Mouse (Mus musculus) forebrain, embryonic 12.5 days (tissue): ENCODE measurements at regions not wholly inside any gene's neighbourhood (a gene's known extent, or its start where the extent isn't known, plus 50 kb on each side); places are given as distances from the start of the nearest gene placed in this dataset.

ENCODE experiments used
- ATAC-seq: fragments of 200-750 bp; cut with Nextera tagmentation; 2 replicates; pipeline ENCODE4 v1.8.0; 2017; ENCODE audit warnings: moderate TSS enrichment; ENCODE audit not compliant: low FRiP score
- H3K27ac ChIP-seq: fragments of 300-500 bp; sonication (generic); 2 replicates; pipeline ENCODE4 v1.5.1; 2016; ENCODE audit warnings: mild to moderate bottlenecking
- H3K27me3 ChIP-seq: fragments of 300-500 bp; sonication (generic); 2 replicates; pipeline ENCODE4 v1.6.1; 2016; ENCODE audit warnings: mild to moderate bottlenecking
- H3K36me3 ChIP-seq: fragments of 300-500 bp; sonication (generic); replicated peaks from 2 replicates; pipeline ENCODE4 v1.6.1; 2016; ENCODE audit warnings: mild to moderate bottlenecking
- H3K4me1 ChIP-seq: fragments of 300-500 bp; sonication (generic); 2 replicates; pipeline ENCODE4 v1.6.1; 2016
- H3K4me2 ChIP-seq: fragments of 300-500 bp; sonication (generic); 2 replicates; pipeline ENCODE4 v1.6.1; 2016; ENCODE audit warnings: mild to moderate bottlenecking, moderate library complexity
- H3K4me3 ChIP-seq: fragments of 300-500 bp; sonication (generic); replicated peaks from 2 replicates; pipeline ENCODE4 v1.5.1; 2016; ENCODE audit warnings: mild to moderate bottlenecking
- H3K9ac ChIP-seq: fragments of 300-500 bp; sonication (generic); 2 replicates; pipeline ENCODE4 v1.6.1; 2016; ENCODE audit warnings: mild to moderate bottlenecking
- H3K9me3 ChIP-seq: fragments of 300-500 bp; sonication (generic); 2 replicates; pipeline ENCODE4 v1.6.1; 2016
- WGBS: fragments of 180-500 bp; shearing (Covaris S2); methylation state at CpG from one replicate; pipeline ENCODE4 v1.1.7; 2016; 5-methylcytosine and 5-hydroxymethylcytosine counted together

GRCm38 (mm10) chr3:52662164-52662908 is 354.7 kb downstream of the Cog6 start:
- ATAC-seq: no peak
- H3K4me1 ChIP-seq: peaks cover 8% of the 10 kb centered on the region

GRCm38 (mm10) chr3:52653006-52653405 is 364.0 kb downstream of the Cog6 start:
- Histone ChIP-seq H3K9ac (no peak overlapping the region), H3K36me3 (no peaks in the 10 kb centered on the region), H3K4me2 (no peak overlapping the region), H3K4me1 (no peaks in the 10 kb centered on the region), H3K9me3 (no peaks in the 10 kb centered on the region), H3K4me3 (no peak overlapping the region), H3K27me3 (no peaks in the 10 kb centered on the region), H3K27ac (no peak overlapping the region)
- 91% methylated on average over 5 of the region's 5 CpGs for WGBS
- ATAC-seq: no peak

More at GRCm38 (mm10) chr3:52662164-52662908, 354.7 kb downstream of the Cog6 start:
- H3K9me3 ChIP-seq: no peaks in the 10 kb centered on the region
- WGBS: 81% methylated on average over 15 of the region's 15 CpGs
- no peak overlapping the region for H3K9ac ChIP-seq
- no peak overlapping the region for H3K4me3 ChIP-seq
- no peak overlapping the region for H3K27ac ChIP-seq
- no peaks in the 10 kb centered on the region for H3K36me3 ChIP-seq
- peaks cover 2% of the 10 kb centered on the region; the same call in 1 of the 2 replicates for H3K27me3 ChIP-seq
- no peak overlapping the region for H3K4me2 ChIP-seq

- Histone ChIP-seq H3K9me3 (no peaks in the 10 kb centered on the region), H3K27me3 (no peaks in the 10 kb centered on the region), H3K27ac (no peak overlapping the region), H3K4me1 (no peaks in the 10 kb centered on the region), H3K4me3 (no peak overlapping the region), H3K36me3 (no peaks in the 10 kb centered on the region), H3K9ac (no peak overlapping the region), H3K4me2 (no peak overlapping the region)
- 91% methylated on average over 2 of the region's 2 CpGs for WGBS
- ATAC-seq: no peak
Observed at GRCm38 (mm10) chr3:52652476-52652870, 364.6 kb downstream of the Cog6 start.

GRCm38 (mm10) chr3:52651862-52652475 is 365.1 kb downstream of the Cog6 start:
- no peaks in the 10 kb centered on the region for H3K27me3 ChIP-seq
- no peak overlapping the region for H3K27ac ChIP-seq
- H3K4me2 ChIP-seq: no peak overlapping the region
- no peaks in the 10 kb centered on the region for H3K4me1 ChIP-seq
- no peak overlapping the region for H3K4me3 ChIP-seq
- ATAC-seq: no peak
- no peaks in the 10 kb centered on the region for H3K36me3 ChIP-seq
- no peaks in the 10 kb centered on the region for H3K9me3 ChIP-seq
- H3K9ac ChIP-seq: no peak overlapping the region
- 85% methylated on average over 7 of the region's 7 CpGs for WGBS

- Histone ChIP-seq H3K4me2 (no peak overlapping the region), H3K4me1 (peaks cover 2% of the 10 kb centered on the region), H3K9me3 (no peaks in the 10 kb centered on the region), H3K27me3 (no peaks in the 10 kb centered on the region), H3K36me3 (no peaks in the 10 kb centered on the region), H3K4me3 (no peak overlapping the region), H3K27ac (no peak overlapping the region), H3K9ac (no peak overlapping the region)
- WGBS: 92% methylated on average over 3 of the region's 3 CpGs
- ATAC-seq: no peak
Observed at GRCm38 (mm10) chr3:52650071-52650470, 367.0 kb downstream of the Cog6 start.

GRCm38 (mm10) chr3:52648836-52649500 is 368.1 kb downstream of the Cog6 start:
- Histone ChIP-seq H3K4me1 (peaks cover 13% of the 10 kb centered on the region), H3K9ac (no peak overlapping the region), H3K27ac (no peak overlapping the region), H3K27me3 (no peaks in the 10 kb centered on the region), H3K4me2 (no peak overlapping the region), H3K36me3 (no peaks in the 10 kb centered on the region), H3K4me3 (no peak overlapping the region), H3K9me3 (no peaks in the 10 kb centered on the region)
- 85% methylated on average over 4 of the region's 4 CpGs for WGBS
- ATAC-seq: no peak

GRCm38 (mm10) chr3:52647900-52648299 is 369.1 kb downstream of the Cog6 start:
- 93% methylated on average over 5 of the region's 5 CpGs for WGBS
- no peak for ATAC-seq
- Histone ChIP-seq H3K9me3 (no peaks in the 10 kb centered on the region), H3K4me2 (no peak overlapping the region), H3K9ac (no peak overlapping the region), H3K27me3 (no peaks in the 10 kb centered on the region), H3K4me3 (no peak overlapping the region), H3K27ac (no peak overlapping the region), H3K4me1 (peaks cover 24% of the 10 kb centered on the region), H3K36me3 (no peaks in the 10 kb centered on the region)

GRCm38 (mm10) chr3:52647161-52647692 is 369.8 kb downstream of the Cog6 start:
- ATAC-seq: no peak
- 76% methylated on average over 10 of the region's 10 CpGs for WGBS
- no peak overlapping the region for H3K9ac ChIP-seq
- no peak overlapping the region for H3K4me2 ChIP-seq
- no peak overlapping the region for H3K4me3 ChIP-seq
- no peaks in the 10 kb centered on the region for H3K36me3 ChIP-seq
- no peaks in the 10 kb centered on the region for H3K9me3 ChIP-seq
- H3K27me3 ChIP-seq: no peaks in the 10 kb centered on the region
- peaks cover 24% of the 10 kb centered on the region for H3K4me1 ChIP-seq
- no peak overlapping the region for H3K27ac ChIP-seq

GRCm38 (mm10) chr3:52645156-52645555 is 371.9 kb downstream of the Cog6 start:
- H3K36me3 ChIP-seq: no peaks in the 10 kb centered on the region
- 0 out of 2 replicates have a peak, but pooled peaks cover 5% of the 10 kb centered on the region for H3K27me3 ChIP-seq
- no peak overlapping the region for H3K27ac ChIP-seq
- H3K4me1 ChIP-seq: peaks cover 31% of the 10 kb centered on the region
- H3K4me3 ChIP-seq: no peak overlapping the region
- no peak for ATAC-seq
- H3K9ac ChIP-seq: no peak overlapping the region
- H3K9me3 ChIP-seq: no peaks in the 10 kb centered on the region
- H3K4me2 ChIP-seq: no peak overlapping the region
- 46% methylated on average over 12 of the region's 12 CpGs for WGBS

- H3K9me3 ChIP-seq: no peaks in the 10 kb centered on the region
- H3K27me3 ChIP-seq: 0 out of 2 replicates have a peak, but pooled peaks cover 5% of the 10 kb centered on the region
- peak; percentile 65 for ATAC-seq
- whole genome bisulfite sequencing: 15% methylated on average over 16 of the region's 16 CpGs
- H3K9ac ChIP-seq: 0 out of 2 replicates have a peak overlapping the region, but pooled peaks have one; percentile 25
- H3K4me1 ChIP-seq: peaks cover 32% of the 10 kb centered on the region
- H3K4me2 ChIP-seq: peak overlapping the region; percentile 19
- no peak overlapping the region for H3K4me3 ChIP-seq
- H3K36me3 ChIP-seq: no peaks in the 10 kb centered on the region
- peak overlapping the region; percentile 75 for H3K27ac ChIP-seq
Observed at GRCm38 (mm10) chr3:52644178-52645128, 372.6 kb downstream of the Cog6 start.

GRCm38 (mm10) chr3:52643796-52644177 is 373.2 kb downstream of the Cog6 start:
- Histone ChIP-seq H3K9me3 (no peaks in the 10 kb centered on the region), H3K4me2 (no peak overlapping the region), H3K9ac (no peak overlapping the region), H3K36me3 (no peaks in the 10 kb centered on the region), H3K4me3 (no peak overlapping the region), H3K4me1 (peaks cover 32% of the 10 kb centered on the region), H3K27ac (peak overlapping the region; percentile 75), H3K27me3 (0 out of 2 replicates have a peak, but pooled peaks cover 5% of the 10 kb centered on the region)
- ATAC-seq: no peak
- 69% methylated on average over 10 of the region's 10 CpGs for WGBS
